Mouse (Mus musculus) cerebellum, adult 2 months (tissue): ENCODE results near the gene 2210010C04Rik. TPM values are rescaled to one million over a fixed set of nuclear protein-coding genes. Genes with fewer than 3 reads are reported as not detected.

ENCODE experiments used
- DNase-seq, 2 experiments: peaks; one replicate each; pipeline ENCODE4 v3.0.0; 2021
- H3K27ac ChIP-seq: fragments of 200-500 bp; 2 replicates; pipeline ENCODE4 v1.5.1; 2012; ENCODE audit warnings: low read length, control low read depth, inconsistent platforms; ENCODE audit not compliant: insufficient read depth
- H3K27me3 ChIP-seq: fragments of 200-500 bp; 2 replicates; pipeline ENCODE4 v1.6.1; 2012; ENCODE audit warnings: inconsistent platforms, mild to moderate bottlenecking, low read length, moderate library complexity; ENCODE audit not compliant: control insufficient read depth, insufficient read depth
- H3K4me1 ChIP-seq: fragments of 200-500 bp; 2 replicates; pipeline ENCODE4 v1.6.1; 2011; ENCODE audit warnings: low read length; ENCODE audit not compliant: control insufficient read depth, insufficient read depth
- H3K4me3 ChIP-seq: fragments of 200-500 bp; replicated peaks from 2 replicates; pipeline ENCODE3; 2011; ENCODE audit warnings: mild to moderate bottlenecking, low read depth, low read length, control low read depth; ENCODE audit not compliant: insufficient read depth
- CTCF ChIP-seq: fragments of 200-500 bp; IDR thresholded peaks from 2 replicates; pipeline ENCODE4 v1.5.1; 2011; ENCODE audit warnings: low read depth, mild to moderate bottlenecking, control low read depth, low read length, moderate library complexity, borderline replicate concordance; ENCODE audit not compliant: insufficient read depth
- POLR2A ChIP-seq: fragments of 200-500 bp; IDR thresholded peaks from 2 replicates; pipeline ENCODE4 v1.6.1; 2011; ENCODE audit warnings: low read length, control low read depth, borderline replicate concordance; ENCODE audit not compliant: insufficient read depth
- WGBS: fragments of 180-500 bp; shearing (Covaris S2); methylation state at CpG from one replicate; pipeline ENCODE4 v1.1.7; 2018; 5-methylcytosine and 5-hydroxymethylcytosine counted together
- polyA plus RNA-seq: library from polyadenylated mRNA; depleted of rRNA; stranded (reverse); fragments of >200 nt; gene quantifications from 2 replicates; pipeline ENCODE4 v1.2.3, GENCODE M21; 2012

The 2210010C04Rik gene
- polyA plus RNA-seq, 1 experiment, result not detected

DNA sequence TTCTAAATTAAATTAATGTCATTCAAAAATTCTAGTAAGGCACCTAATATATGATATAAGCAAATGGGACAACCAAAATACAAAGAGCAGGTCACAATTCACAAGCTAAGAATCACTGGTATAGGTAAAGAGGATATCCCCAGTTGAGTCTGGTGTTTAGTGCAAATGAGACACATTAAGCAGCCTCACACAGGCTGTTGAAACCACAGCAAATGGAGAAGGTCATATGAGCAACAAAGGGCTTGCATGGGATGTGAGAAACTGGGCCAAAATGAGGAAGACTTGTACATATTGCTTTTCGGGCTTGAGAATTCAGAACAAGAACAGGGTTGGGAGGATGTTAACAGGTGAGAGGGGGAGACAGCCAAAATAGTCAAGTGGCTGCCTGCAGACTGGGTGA lies 9.4 kb upstream of the 2210010C04Rik start:
- Histone ChIP-seq H3K4me3 (no peak overlapping the region), H3K27me3 (no peaks in the 10 kb centered on the region), H3K27ac (no peak overlapping the region), H3K4me1 (no peaks in the 10 kb centered on the region)
- TF ChIP-seq POLR2A (no peak), CTCF (no peak)
- 77% methylated on average over 1 of the region's 1 CpGs for WGBS
- DNase-seq, result no peak

DNA sequence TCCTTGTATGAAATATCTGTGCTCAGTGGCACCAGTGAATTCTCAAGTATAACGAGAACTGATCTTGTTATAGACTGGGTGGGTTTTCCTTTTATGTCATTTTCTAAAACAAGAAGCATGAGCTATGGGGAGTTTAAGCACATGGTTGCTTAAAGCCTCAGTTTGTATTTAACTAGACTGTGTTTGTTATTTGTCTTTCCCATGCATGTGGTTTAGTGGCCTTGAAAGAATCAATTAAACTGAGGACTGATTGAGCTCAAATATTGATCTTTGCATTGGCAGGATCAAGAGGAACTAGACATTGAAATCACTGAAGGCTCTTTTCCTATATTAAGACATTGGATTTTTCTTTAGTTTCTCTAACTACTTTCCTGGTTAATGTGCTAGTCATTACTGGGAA lies 9.0 kb upstream of the 2210010C04Rik start:
- DNase-seq, result no peak
- WGBS, result 80% methylated on average over 1 of the region's 1 CpGs
- TF ChIP-seq POLR2A, result no peak
- TF ChIP-seq CTCF, result no peak
- Histone ChIP-seq H3K27me3 (no peaks in the 10 kb centered on the region), H3K4me3 (no peak overlapping the region), H3K4me1 (no peaks in the 10 kb centered on the region), H3K27ac (no peak overlapping the region)

- WGBS, result 72% methylated on average over 6 of the region's 6 CpGs
- Histone ChIP-seq H3K4me1 (no peaks in the 10 kb centered on the region), H3K27ac (no peak overlapping the region), H3K4me3 (no peak overlapping the region), H3K27me3 (no peaks in the 10 kb centered on the region)
- DNase-seq, result no peak
- TF ChIP-seq CTCF (no peak), POLR2A (no peak)
These were observed 2.5 kb downstream of the 2210010C04Rik start for GRCm38 (mm10) chr6:41032802-41033201.

GRCm38 (mm10) chr6:41032231-41032630 lies 3.1 kb downstream of the 2210010C04Rik start:
- 80% methylated on average over 3 of the region's 3 CpGs for WGBS
- no peak overlapping the region for H3K27ac ChIP-seq
- no peaks in the 10 kb centered on the region for H3K4me1 ChIP-seq
- TF ChIP-seq POLR2A (no peak), CTCF (no peak)
- H3K27me3 ChIP-seq, result no peaks in the 10 kb centered on the region
- H3K4me3 ChIP-seq, result no peak overlapping the region
- DNase-seq, result no peak

DNA sequence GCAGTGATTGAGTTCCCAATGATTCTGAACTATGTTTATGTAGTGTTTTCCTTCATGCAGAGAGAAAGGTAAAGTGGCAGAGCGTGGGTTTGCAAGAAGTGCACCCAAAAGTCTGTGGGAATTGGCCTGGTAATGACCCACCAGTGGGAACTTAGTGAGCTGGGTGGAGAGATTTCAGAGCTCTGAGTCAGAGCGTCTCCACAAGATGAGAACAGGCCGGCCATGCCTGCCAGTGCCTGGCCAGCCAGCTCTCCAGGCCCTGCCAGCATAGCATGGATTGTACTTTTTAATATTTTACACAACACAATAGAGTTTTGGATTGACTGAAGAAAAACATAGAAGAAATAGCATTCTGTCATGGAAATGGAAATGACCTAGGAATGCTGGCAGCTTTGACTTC lies 4.5 kb downstream of the 2210010C04Rik start:
- H3K4me3 ChIP-seq, result no peak overlapping the region
- H3K27me3 ChIP-seq, result no peaks in the 10 kb centered on the region
- H3K27ac ChIP-seq, result no peak overlapping the region
- no peak for TF ChIP-seq CTCF
- no peak for TF ChIP-seq POLR2A
- no peaks in the 10 kb centered on the region for H3K4me1 ChIP-seq
- no peak for DNase-seq
- 86% methylated on average over 3 of the region's 3 CpGs for WGBS

DNA sequence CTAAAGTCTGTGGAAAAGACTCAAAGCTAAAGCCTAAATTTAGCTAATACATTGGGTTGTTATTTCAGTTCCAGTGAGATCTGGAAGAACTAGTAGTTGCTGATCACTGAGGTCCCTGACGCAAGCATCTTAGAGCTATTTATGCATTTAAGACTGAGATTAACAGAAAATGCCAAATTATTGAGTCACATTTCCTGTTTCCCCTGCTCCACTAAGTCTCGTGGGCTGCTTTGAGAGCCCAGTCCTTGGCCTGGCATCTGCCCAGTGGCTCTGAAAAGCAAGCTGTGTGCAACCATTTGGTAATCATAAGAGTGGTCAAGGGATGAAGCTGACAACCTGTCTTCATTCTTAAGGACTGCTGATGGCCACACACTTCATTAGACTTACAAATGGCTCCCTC lies 8.3 kb downstream of the 2210010C04Rik start:
- Histone ChIP-seq H3K4me1 (no peaks in the 10 kb centered on the region), H3K4me3 (no peak overlapping the region), H3K27me3 (no peaks in the 10 kb centered on the region), H3K27ac (no peak overlapping the region)
- TF ChIP-seq CTCF (no peak), POLR2A (no peak)
- WGBS, result 28% methylated on average over 2 of the region's 2 CpGs
- DNase-seq, result no peak

- no peaks in the 10 kb centered on the region for H3K27me3 ChIP-seq
- no peak for TF ChIP-seq POLR2A
- no peak for TF ChIP-seq CTCF
- 47% methylated on average over 2 of the region's 2 CpGs for WGBS
- H3K4me3 ChIP-seq, result no peak overlapping the region
- DNase-seq, result no peak
- no peaks in the 10 kb centered on the region for H3K4me1 ChIP-seq
- H3K27ac ChIP-seq, result no peak overlapping the region
These were observed 9.2 kb downstream of the 2210010C04Rik start for GRCm38 (mm10) chr6:41025873-41026650.

DNA sequence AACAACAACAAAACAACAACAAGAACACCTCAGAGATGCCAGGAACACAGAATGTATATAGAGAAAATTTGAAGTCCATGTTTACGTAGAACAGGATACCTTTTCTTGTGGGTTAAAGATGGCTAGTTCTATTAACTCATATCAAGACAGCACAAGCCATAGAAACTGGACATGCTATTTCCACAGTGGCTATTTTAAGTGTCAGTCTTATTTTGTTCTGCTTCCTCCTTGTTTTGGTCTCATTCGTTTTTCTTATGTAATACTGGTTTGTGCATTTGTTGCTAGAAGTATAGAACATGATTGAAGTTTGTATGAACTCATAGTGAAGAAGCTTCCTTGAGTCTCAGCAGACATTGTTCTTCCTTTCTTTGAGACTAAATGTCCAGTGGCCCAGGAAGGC lies 16.2 kb downstream of the 2210010C04Rik start:
- TF ChIP-seq POLR2A (no peak), CTCF (no peak)
- H3K4me1 ChIP-seq, result no peaks in the 10 kb centered on the region
- no peak for DNase-seq
- H3K27me3 ChIP-seq, result no peaks in the 10 kb centered on the region
- H3K4me3 ChIP-seq, result no peak overlapping the region
- 90% methylated on average over 2 of the region's 2 CpGs for WGBS
- no peak overlapping the region for H3K27ac ChIP-seq
